ENCODE assay signal across 12 mouse cellular contexts in the genomic region with DNA sequence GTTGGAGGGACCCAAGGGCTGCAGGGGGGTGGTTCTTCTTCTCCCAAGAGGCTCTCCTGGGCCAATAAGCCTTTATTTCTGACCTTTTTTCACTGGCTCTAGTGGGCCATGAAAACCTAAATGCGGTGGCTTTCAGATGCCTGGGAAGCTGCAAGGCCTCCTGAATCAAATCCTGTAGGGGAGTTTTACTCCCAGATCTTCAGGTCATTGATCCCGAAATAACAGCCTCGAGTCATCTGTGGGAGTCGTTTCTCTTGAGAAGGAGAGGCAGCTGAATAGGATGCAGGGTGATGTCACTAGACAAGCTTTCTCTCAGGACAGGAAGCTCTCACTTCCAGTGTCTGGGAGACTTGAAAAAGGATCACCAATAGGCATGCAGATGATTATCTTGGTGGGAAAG.
DNase-seq lines count a peak whose midpoint lies in the region; ATAC-seq and TF ChIP-seq lines count a peak whose summit lies in the region.
"Had no signal": no experiment of that assay in that cellular context is flagged by ENCODE, and none has a peak within 500 bp of the region (broad histone marks: within the 10 kb centered on the region; RNA-seq: fewer than 3 reads in every experiment).

No protein-coding gene starts in this region.

- no peak for DNase-seq in heart, embryonic 10.5 days (ENCODE audit: low spot score)
- DNase-seq in heart, postnatal 25 days (ENCODE audit: low spot score), result no peak
- DNase-seq in kidney, postnatal 0 days (ENCODE audit: low spot score), result peak; percentile 94
- DNase-seq in kidney, postnatal 10 days, result no peak
- peak; percentile 53 for DNase-seq in retina, embryonic 14.5 days (ENCODE audit: low spot score)
- no peak for DNase-seq in retina, postnatal 1 day
- no peak for DNase-seq in left cerebral cortex, adult 2 months (ENCODE audit: extremely low spot score in 1 of 2, low spot score in 2 of 2)
- DNase-seq: adrenal gland, postnatal 10 days; cerebellum, adult 11-12 months had no signal

- no peak for TF ChIP-seq CTCF in kidney, postnatal 0 days (IDR thresholded peaks at IDR 0.05; ENCODE audit: low read depth)
- TF ChIP-seq CTCF in left cerebral cortex, adult 2 months (IDR thresholded peaks at IDR 0.05), result no peak

- 0 out of 2 replicates have a peak, but pooled peaks cover 6% of the 10 kb centered on the region for H3K27me3 ChIP-seq in heart, embryonic 10.5 days (ENCODE audit: insufficient read depth, poor library complexity, severe bottlenecking)
- H3K27me3 ChIP-seq in kidney, postnatal 0 days (ENCODE audit: insufficient read depth, low read length), result no peaks in the 10 kb centered on the region
- H3K27me3 ChIP-seq in stomach, embryonic 16.5 days (ENCODE audit: control insufficient read depth, insufficient read depth, low read length), result no peaks in the 10 kb centered on the region
- H3K27me3 ChIP-seq: embryonic facial prominence, embryonic 13.5 days had no signal

- peak; percentile 65 for ATAC-seq in kidney, postnatal 0 days (replicated peaks; ENCODE audit: low FRiP score, low read depth)
- ATAC-seq in stomach, embryonic 16.5 days (ENCODE audit: insufficient read depth, low FRiP score), result no peak
- ATAC-seq: inflammation-experienced regulatory T-cells, adult 6 months had no signal

- H3K9ac ChIP-seq in kidney, postnatal 0 days (ENCODE audit: low read depth, low read length), result no peak overlapping the region
- H3K9ac ChIP-seq in stomach, embryonic 16.5 days (ENCODE audit: low read length), result no peak overlapping the region
- H3K9ac ChIP-seq: embryonic facial prominence, embryonic 13.5 days had no signal

- no peak overlapping the region for H3K4me3 ChIP-seq in heart, embryonic 10.5 days
- no peak overlapping the region for H3K4me3 ChIP-seq in kidney, postnatal 0 days (replicated peaks; ENCODE audit: low read depth, low read length)
- H3K4me3 ChIP-seq in stomach, embryonic 16.5 days (replicated peaks; ENCODE audit: low read length), result no peak overlapping the region
- no peak overlapping the region for H3K4me3 ChIP-seq in left cerebral cortex, adult 2 months
- H3K4me3 ChIP-seq: embryonic facial prominence, embryonic 13.5 days had no signal

- 0 out of 2 replicates have a peak overlapping the region, but pooled peaks have one; percentile 36 for H3K27ac ChIP-seq in heart, embryonic 10.5 days
- peak overlapping the region; percentile 77; the same call in 1 of the 2 replicates for H3K27ac ChIP-seq in kidney, postnatal 0 days
- H3K27ac ChIP-seq in stomach, embryonic 16.5 days (ENCODE audit: low read length), result peak overlapping the region; percentile 77
- H3K27ac ChIP-seq in left cerebral cortex, adult 2 months, result no peak overlapping the region
- H3K27ac ChIP-seq: embryonic facial prominence, embryonic 13.5 days had no signal

- WGBS in heart, embryonic 10.5 days, result 22% methylated on average over 4 of the region's 4 CpGs
- 9% methylated on average over 4 of the region's 4 CpGs for WGBS in kidney, postnatal 0 days
- WGBS in stomach, embryonic 16.5 days, result 34% methylated on average over 4 of the region's 4 CpGs

- no peaks in the 10 kb centered on the region for H3K9me3 ChIP-seq in heart, embryonic 10.5 days
- no peaks in the 10 kb centered on the region for H3K9me3 ChIP-seq in kidney, postnatal 0 days (replicated peaks; ENCODE audit: low read length)
- no peaks in the 10 kb centered on the region for H3K9me3 ChIP-seq in stomach, embryonic 16.5 days (replicated peaks; ENCODE audit: control insufficient read depth, low read length)
- H3K9me3 ChIP-seq: embryonic facial prominence, embryonic 13.5 days had no signal

- H3K4me2 ChIP-seq in kidney, postnatal 0 days (ENCODE audit: low read length), result no peak overlapping the region
- H3K4me2 ChIP-seq in stomach, embryonic 16.5 days (ENCODE audit: low read depth, low read length), result no peak overlapping the region
- H3K4me2 ChIP-seq: embryonic facial prominence, embryonic 13.5 days had no signal

- peaks cover 38% of the 10 kb centered on the region for H3K4me1 ChIP-seq in heart, embryonic 10.5 days
- H3K4me1 ChIP-seq in kidney, postnatal 0 days (replicated peaks; ENCODE audit: insufficient read depth, low read length), result peaks cover 11% of the 10 kb centered on the region
- peaks cover 14% of the 10 kb centered on the region for H3K4me1 ChIP-seq in stomach, embryonic 16.5 days (ENCODE audit: control insufficient read depth, insufficient read depth, low read length)

- no peaks in the 10 kb centered on the region for H3K36me3 ChIP-seq in heart, embryonic 10.5 days
- no peaks in the 10 kb centered on the region for H3K36me3 ChIP-seq in kidney, postnatal 0 days (ENCODE audit: insufficient read depth, low read length)
- no peaks in the 10 kb centered on the region for H3K36me3 ChIP-seq in stomach, embryonic 16.5 days (ENCODE audit: control insufficient read depth, insufficient read depth, low read length)
- H3K36me3 ChIP-seq: embryonic facial prominence, embryonic 13.5 days had no signal

- intact Hi-C loops in heart, postnatal 25 days (cut with DNase I), result no loop called here
- intact Hi-C loops in left cerebral cortex, adult 2 months (cut with DNase I), result no loop called here

Comparison
In these comparisons a context has a peak if more than half of its experiments do, and no peak if none do; other contexts are left out.
1. DNase-seq: peak in kidney, postnatal 0 days (single experiment) and retina, embryonic 14.5 days (single experiment); none in heart, embryonic 10.5 days (single experiment), heart, postnatal 25 days (single experiment), kidney, postnatal 10 days (single experiment), retina, postnatal 1 day (single experiment) and left cerebral cortex, adult 2 months (0 of 2).